Mouse (Mus musculus): ENCODE data around the gene Cpeb3.

DNA sequence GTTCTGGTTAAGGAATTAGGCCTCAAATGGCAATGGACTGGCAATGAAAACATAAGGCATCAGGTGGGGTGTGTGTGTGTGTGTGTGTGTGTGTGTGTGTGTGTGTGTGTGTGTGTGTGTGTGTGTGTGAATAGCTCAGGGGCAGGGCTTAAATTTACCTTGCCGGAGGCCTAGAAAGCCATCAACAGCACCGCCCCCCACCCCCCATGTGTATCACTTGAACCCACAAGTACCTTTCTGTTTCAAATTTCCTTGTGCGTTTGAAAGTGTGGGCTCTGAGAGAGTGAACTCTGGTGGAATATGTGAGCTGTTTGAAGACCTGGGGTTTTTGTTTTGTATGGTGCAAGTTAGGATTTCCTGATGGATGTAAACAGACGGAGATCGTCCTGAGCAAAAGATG lies 189.5 kb downstream of the Cpeb3 start:
- TF ChIP-seq POLR2A (IDR thresholded peaks at IDR 0.05; ENCODE audit: low read depth, low read length), result no peak
- no peak for TF ChIP-seq CTCF (IDR thresholded peaks at IDR 0.05; ENCODE audit: borderline replicate concordance, insufficient read depth, low read length)
